Mouse (Mus musculus) cortical plate, adult 2 months (tissue): ENCODE data around the gene Tex2.
"Not testable (repeated sequence)": the region's sequence is repeated elsewhere in the genome, so short reads cannot be mapped to it uniquely, and the experiment has no call there.

Experiments used
- CTCF ChIP-seq: fragments of 200-500 bp; IDR thresholded peaks from 2 replicates; pipeline ENCODE4 v1.5.1; 2011; ENCODE audit warnings: mild to moderate bottlenecking, control low read depth, low read length; ENCODE audit not compliant: insufficient read depth; ENCODE audit errors: extremely low read depth
- POLR2A ChIP-seq: fragments of 200-500 bp; IDR thresholded peaks from 2 replicates; pipeline ENCODE4 v1.6.1; 2011; ENCODE audit warnings: mild to moderate bottlenecking, low read length, control low read depth; ENCODE audit not compliant: insufficient read depth; ENCODE audit errors: extremely low read depth

- TF ChIP-seq CTCF, POLR2A: not testable (repeated sequence)
These were observed 122.6 kb downstream of the Tex2 start for GRCm38 (mm10) chr11:106490600-106490999.
